Mouse (Mus musculus) fat pad, adult 2 months (tissue): ENCODE results near the gene Iqcf1.

Experiments used
- DNase-seq: peaks from one replicate; pipeline ENCODE4 v3.0.0-alpha.2; 2011; ENCODE audit warnings: low read depth, low spot score; ENCODE audit errors: extremely low read depth

The Iqcf1 gene

GRCm38 (mm10) chr9:106464751-106465541 lies 34.8 kb upstream of the Iqcf1 start:
- no peak for DNase-seq

DNA sequence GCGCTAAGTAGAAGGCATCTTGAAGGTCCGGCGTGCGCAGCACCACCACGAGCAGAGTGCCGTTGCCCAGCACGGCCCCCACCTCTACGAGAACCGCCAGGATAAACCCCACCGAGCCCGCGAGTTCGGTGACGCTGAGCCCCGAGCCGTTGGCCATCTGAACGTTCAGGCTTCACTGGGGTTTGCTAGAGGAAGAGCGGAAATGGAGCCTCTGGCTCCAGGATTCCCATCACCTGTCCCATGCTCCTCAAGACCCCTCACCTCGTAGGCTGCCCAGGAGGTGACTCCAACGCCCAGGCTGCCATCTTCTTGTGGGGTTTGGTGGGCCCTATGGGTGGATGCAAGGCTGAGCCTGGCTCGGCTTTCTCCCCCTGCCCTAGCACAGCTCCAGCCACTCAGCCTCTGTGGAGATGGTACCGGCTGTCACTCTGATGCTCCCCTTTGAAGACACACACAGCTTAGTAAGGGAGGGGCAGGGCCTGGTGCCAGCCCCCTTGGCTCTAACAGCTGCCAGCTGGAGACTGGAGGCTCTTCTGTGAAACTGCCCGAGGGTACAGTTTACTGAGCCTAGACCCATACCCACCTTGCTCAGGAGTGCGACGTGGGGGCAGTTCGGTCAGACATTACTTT lies 34.1 kb upstream of the Iqcf1 start, which contains the start of gene Gpr62:
Gene Gpr62, minus strand, starts transcription at position 368 of the 630 bp plus-strand sequence.
- DNase-seq = no peak

- DNase-seq = no peak
Observed at GRCm38 (mm10) chr9:106466721-106467120, 33.0 kb upstream of the Iqcf1 start.

DNA sequence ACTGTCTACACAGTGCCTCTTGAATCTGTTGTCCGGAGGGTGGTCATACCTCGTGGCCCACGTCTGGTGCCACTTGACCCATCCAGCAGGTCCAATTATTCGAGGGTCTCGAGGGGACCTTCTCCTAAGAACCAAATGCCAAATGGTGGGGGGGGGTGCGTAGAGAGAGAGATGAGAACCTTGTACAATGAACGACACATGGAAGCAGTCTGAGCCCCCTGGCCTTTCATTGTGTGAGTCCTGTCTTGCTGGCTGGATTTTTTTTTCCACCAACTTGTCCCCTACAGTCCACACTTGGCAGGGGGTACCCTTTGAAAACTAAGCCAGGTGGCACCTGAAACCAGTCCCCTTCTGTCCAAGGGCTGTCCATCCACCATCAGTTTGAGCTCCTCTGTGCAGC lies 32.0 kb upstream of the Iqcf1 start:
- no peak for DNase-seq

- no peak for DNase-seq
Observed at GRCm38 (mm10) chr9:106469317-106469716, 30.4 kb upstream of the Iqcf1 start.

DNA sequence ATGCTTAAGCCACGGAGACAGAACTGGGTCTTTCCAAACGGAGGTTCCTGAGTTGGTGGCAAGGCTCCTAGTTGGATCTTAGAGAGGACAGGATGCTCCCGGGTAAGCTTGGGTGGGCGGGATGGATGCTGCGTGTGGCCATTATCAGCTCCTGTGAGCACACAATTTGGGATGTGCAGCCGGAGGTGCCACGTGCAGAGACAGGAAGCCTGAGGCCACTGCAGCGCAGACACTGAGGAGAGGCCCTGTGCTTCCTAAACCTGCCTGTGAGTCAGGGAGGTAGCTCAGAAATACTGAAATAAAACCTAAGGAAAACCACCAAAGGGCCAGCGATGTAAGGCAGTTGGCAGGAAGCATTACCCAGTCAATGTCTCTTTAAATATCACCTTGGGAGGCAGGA lies 30.0 kb upstream of the Iqcf1 start:
- no peak for DNase-seq

- DNase-seq = no peak
Observed at GRCm38 (mm10) chr9:106470991-106471750, 28.6 kb upstream of the Iqcf1 start.

DNA sequence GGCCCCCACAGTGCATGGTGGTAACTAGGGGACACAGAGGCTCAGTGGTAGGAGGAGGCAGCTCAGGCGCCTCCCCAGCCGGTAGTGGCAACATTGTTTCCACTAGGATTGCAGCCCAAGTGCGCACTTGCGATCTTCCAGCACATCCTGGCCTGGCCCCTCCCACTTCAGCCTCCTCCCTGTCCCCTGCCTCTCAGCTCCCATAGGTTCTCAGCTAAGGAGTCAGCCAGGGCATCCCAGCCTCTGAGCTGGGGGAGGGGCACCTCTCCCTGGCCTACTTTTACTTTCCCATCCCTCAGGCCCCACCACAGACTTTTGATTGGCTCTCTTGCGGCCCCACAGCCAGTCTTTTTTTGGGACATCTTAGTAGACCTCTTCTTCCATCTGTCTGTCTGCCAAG lies 27.9 kb upstream of the Iqcf1 start:
- no peak for DNase-seq

GRCm38 (mm10) chr9:106472321-106472720 lies 27.4 kb upstream of the Iqcf1 start:
- no peak for DNase-seq

DNA sequence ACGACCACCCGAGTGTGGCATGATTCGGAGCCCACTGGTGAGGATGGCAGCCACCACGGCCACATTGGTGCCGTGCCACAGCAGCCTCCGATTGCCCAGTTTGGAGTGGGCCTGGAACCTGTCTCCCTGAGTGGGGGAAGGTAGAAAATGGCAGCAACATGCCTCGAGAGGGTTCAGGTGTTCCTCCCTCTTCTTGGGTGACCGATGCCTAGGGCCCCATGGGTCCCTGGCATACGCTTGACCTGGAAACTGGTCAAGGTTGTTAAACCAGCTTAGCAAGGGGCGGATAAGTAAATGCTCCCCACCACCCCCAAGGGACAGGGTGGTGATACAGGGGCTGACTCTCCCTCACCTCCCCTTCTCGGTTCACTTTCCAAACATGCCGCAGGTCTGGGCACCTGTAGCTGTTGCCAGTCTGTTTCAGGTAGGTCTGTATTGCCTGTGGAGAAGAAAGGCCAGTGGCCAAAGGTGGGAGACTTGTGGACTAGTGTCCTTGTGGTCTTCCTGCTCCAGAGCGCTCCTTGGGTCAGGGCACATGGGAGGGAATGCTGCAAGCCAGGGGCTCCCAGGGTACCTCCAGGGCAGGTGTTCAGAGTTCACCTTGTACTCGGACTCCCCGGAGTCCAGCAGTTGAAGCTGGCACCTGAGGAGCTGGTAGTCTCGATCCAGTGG lies 26.6 kb upstream of the Iqcf1 start:
- no peak for DNase-seq

DNA sequence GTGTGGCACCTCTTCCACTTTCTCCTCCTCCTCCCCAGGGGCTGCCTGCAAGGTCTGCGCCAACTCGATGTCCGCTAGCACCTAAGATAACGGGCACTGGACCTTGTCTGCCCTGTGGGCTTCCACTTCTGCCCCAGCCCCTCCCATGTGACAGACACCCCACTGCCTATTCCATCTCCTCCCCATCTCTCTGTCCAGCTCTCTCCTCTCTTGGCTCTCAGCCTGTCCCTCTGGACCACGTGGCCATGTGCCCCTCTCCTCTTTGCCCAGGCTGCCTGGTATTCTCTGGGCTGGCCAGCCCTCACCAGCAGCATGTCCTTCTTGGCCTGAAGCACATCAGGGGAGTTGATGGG lies 26.0 kb upstream of the Iqcf1 start:
- no peak for DNase-seq

DNA sequence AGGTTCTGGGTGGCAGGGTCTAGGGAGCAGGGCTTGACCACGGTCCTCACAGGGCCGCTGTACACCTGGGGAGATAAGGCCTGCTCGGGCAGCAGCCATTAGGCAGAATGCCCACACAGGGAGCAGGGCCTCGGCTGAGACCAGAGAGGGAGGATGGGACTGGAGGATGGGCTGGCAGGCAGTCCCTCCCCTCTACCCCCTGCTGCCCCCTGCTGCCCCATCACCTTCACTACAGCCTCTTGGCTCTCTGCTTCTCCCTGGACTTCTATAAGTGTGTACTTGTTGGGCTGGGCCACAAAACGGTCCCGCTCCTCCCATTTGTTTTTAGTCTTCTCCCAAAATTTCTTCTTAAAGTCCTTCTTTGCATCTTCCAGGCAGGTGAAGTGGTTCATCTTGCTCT lies 25.3 kb upstream of the Iqcf1 start:
- no peak for DNase-seq

- DNase-seq = no peak
Observed at GRCm38 (mm10) chr9:106475046-106475445, 24.7 kb upstream of the Iqcf1 start.

GRCm38 (mm10) chr9:106475663-106476001 lies 24.1 kb upstream of the Iqcf1 start, which contains the start of gene Rrp9:
TSS of gene Rrp9 (plus strand) at chr9:106475963.
- no peak for DNase-seq

GRCm38 (mm10) chr9:106476002-106476923 lies 23.5 kb upstream of the Iqcf1 start:
- DNase-seq = no peak

- DNase-seq = peak; percentile 95
Observed at GRCm38 (mm10) chr9:106476924-106477484, 22.8 kb upstream of the Iqcf1 start, which contains the start of gene Parp3. TSS of gene Parp3 (minus strand) at chr9:106476949.

DNA sequence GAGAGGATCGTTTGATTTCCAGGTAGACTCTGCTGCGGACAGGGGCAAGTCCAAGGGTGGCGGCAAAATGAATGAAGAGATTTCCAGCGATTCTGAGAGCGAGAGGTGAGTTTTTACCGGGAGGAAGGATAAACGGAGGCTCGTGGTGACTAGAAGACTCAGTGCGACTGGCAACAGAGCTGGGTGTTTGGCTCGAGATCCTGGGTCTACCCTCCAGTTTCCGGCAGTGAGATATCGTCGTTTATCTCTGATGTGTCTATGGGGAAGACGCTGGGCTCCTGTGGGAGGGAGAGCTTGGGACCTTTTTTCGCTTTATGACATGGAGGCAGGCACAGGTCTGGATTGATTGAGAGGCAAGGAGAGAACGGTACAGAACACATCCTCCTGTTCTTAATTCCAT lies 22.1 kb upstream of the Iqcf1 start:
- DNase-seq = no peak

- no peak for DNase-seq
Observed at GRCm38 (mm10) chr9:106478101-106478500, 21.7 kb upstream of the Iqcf1 start.

DNA sequence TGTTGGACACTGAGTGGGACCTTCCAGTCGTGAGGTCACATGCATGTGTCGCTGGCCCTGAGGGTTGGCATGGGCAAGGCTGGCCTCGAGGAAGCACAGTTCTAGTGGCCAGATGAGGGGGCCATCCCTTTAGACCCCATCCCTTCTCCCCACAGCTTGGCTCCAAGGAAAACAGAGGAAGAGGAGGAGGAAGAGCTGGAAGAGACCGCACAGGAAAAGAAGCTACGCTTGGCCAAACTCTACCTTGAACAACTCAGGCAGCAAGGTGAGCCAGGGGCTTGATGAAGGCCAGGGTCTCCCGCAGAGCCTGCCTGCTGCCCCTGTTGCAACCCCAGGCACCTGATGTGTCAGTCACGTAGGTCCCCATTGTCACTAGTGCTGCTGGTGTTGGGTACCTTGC lies 19.2 kb upstream of the Iqcf1 start:
- no peak for DNase-seq

DNA sequence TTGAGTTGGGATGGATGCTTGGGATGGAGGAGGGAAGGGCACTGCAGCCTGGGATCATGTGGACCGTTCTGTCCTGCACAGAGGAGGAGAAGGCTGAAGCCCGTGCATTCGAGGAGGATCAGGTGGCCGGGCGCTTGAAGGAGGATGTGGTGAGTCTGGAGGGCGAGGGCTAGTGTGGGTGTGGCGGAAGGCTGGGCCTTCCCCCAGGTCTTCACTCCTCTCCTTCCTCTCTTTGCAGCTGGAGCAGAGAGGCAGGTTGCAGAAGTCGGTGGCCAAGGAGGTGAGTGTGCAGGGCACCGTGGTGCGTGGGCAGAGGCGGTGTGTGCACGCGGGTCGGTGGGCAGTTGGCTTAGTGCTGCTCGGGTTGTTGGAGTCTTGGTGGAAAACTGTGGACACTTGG lies 18.7 kb upstream of the Iqcf1 start:
- no peak for DNase-seq
